8 mouse cellular contexts compared by ENCODE assay signal in the genomic region with DNA sequence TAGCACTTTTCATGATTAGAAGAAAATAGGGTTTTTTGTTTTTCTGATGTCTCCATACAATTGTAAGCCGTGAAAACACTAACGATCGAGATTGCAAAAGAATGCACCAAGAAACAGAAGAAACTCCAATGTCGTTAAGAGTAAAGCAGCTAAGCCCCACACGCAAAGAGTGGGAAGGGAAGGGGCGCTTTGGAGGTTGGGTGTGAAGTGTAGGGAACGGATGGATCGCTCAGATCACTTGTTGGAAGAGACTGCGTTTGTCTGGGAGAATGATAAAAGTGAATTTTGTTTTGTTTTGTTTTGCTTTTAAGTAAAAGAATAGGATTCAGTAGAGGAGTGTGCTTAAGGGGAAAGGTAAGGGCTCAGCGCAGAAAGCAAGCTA. TPM values are rescaled to one million over a fixed set of nuclear protein-coding genes. Genes with fewer than 3 reads are reported as not detected.
DNase-seq lines count a peak whose midpoint lies in the region; ATAC-seq and TF ChIP-seq lines count a peak whose summit lies in the region.
"Had no signal": no experiment of that assay in that cellular context is flagged by ENCODE, and none has a peak within 500 bp of the region (broad histone marks: within the 10 kb centered on the region; RNA-seq: fewer than 3 reads in every experiment).

No protein-coding gene starts in this region.

- no peaks in the 10 kb centered on the region; the same call in 1 of the 2 replicates for H3K4me1 ChIP-seq in lung, embryonic 14.5 days (ENCODE audit: insufficient read depth)
- H3K4me1 ChIP-seq in lung, adult 2 months (ENCODE audit: control insufficient read depth, insufficient read depth, low read length) = peaks cover 3% of the 10 kb centered on the region; the same call in 1 of the 2 replicates
- H3K4me1 ChIP-seq in forebrain, embryonic 11.5 days (replicated peaks; ENCODE audit: control insufficient read depth, insufficient read depth, low read length) = peaks cover 4% of the 10 kb centered on the region; the same call in 1 of the 2 replicates
- H3K4me1 ChIP-seq in limb, embryonic 11.5 days (ENCODE audit: control insufficient read depth, insufficient read depth, low read length) = 0 out of 2 replicates have a peak, but pooled peaks cover 3% of the 10 kb centered on the region
- H3K4me1 ChIP-seq in small intestine, adult 2 months (ENCODE audit: control insufficient read depth, insufficient read depth, insufficient read length, low read length) = peaks cover 8% of the 10 kb centered on the region

- H3K27ac ChIP-seq in lung, embryonic 14.5 days (ENCODE audit: low read depth) = no peak overlapping the region
- H3K27ac ChIP-seq in forebrain, embryonic 11.5 days (ENCODE audit: low read depth, low read length) = no peak overlapping the region
- H3K27ac ChIP-seq in limb, embryonic 11.5 days (replicated peaks; ENCODE audit: low read depth, low read length) = peak overlapping the region; percentile 91
- no peak overlapping the region for H3K27ac ChIP-seq in small intestine, adult 2 months (ENCODE audit: insufficient read depth, low read depth, low read length)

- DNase-seq in lung, embryonic 14.5 days = peak; percentile 14
- no peak for DNase-seq in lung, adult 2 months
- DNase-seq in forebrain, embryonic 11.5 days (ENCODE audit: low spot score) = no peak
- DNase-seq in limb, embryonic 11.5 days (ENCODE audit: low spot score) = no peak
- DNase-seq in ovary, adult 18-20 months (ENCODE audit: low spot score) = no peak
- DNase-seq in adrenal gland, postnatal 10 days = no peak

- H3K4me3 ChIP-seq in lung, embryonic 14.5 days (ENCODE audit: low read depth, low read length) = peak overlapping the region; percentile 60
- no peak overlapping the region for H3K4me3 ChIP-seq in lung, adult 2 months (replicated peaks; ENCODE audit: extremely low read depth, low read depth, low read length)
- H3K4me3 ChIP-seq in forebrain, embryonic 11.5 days (ENCODE audit: low read depth, low read length) = peak overlapping the region; percentile 52
- H3K4me3 ChIP-seq in limb, embryonic 11.5 days (ENCODE audit: low read depth, low read length) = peak overlapping the region; percentile 83
- peak overlapping the region; percentile 62 for H3K4me3 ChIP-seq in small intestine, adult 2 months (ENCODE audit: low read depth, low read length)

- peaks cover 23% of the 10 kb centered on the region for H3K27me3 ChIP-seq in lung, embryonic 14.5 days (ENCODE audit: insufficient read depth, low read length)
- peaks cover 16% of the 10 kb centered on the region for H3K27me3 ChIP-seq in forebrain, embryonic 11.5 days (ENCODE audit: control insufficient read depth, insufficient read depth, low read length)
- H3K27me3 ChIP-seq in limb, embryonic 11.5 days (ENCODE audit: control insufficient read depth, insufficient read depth, low read length) = no peaks in the 10 kb centered on the region
- peaks cover 27% of the 10 kb centered on the region for H3K27me3 ChIP-seq in small intestine, adult 2 months (ENCODE audit: control insufficient read depth, insufficient read depth, low read length)

- WGBS in lung, embryonic 14.5 days = 5% methylated on average over 10 of the region's 10 CpGs
- WGBS in lung, adult 2 months = 30% methylated on average over 10 of the region's 10 CpGs
- WGBS in forebrain, embryonic 11.5 days = 4% methylated on average over 10 of the region's 10 CpGs
- WGBS in limb, embryonic 11.5 days = under 1% methylated on average over 10 of the region's 10 CpGs
- 31% methylated on average over 10 of the region's 10 CpGs for WGBS in small intestine, adult 2 months

- H3K4me2 ChIP-seq in lung, embryonic 14.5 days = peak overlapping the region; percentile 100
- peak overlapping the region; percentile 98 for H3K4me2 ChIP-seq in forebrain, embryonic 11.5 days (ENCODE audit: low read depth, low read length, severe bottlenecking)
- peak overlapping the region; percentile 95 for H3K4me2 ChIP-seq in limb, embryonic 11.5 days (ENCODE audit: low read depth, severe bottlenecking)

- no peak overlapping the region; the same call in 1 of the 2 replicates for H3K9ac ChIP-seq in lung, embryonic 14.5 days
- H3K9ac ChIP-seq in forebrain, embryonic 11.5 days (ENCODE audit: low read length) = peak overlapping the region; percentile 63
- H3K9ac ChIP-seq in limb, embryonic 11.5 days (ENCODE audit: low read length) = peak overlapping the region; percentile 94

- ATAC-seq in lung, embryonic 14.5 days (ENCODE audit: insufficient read depth) = no peak
- no peak for ATAC-seq in forebrain, embryonic 11.5 days (replicated peaks; ENCODE audit: low FRiP score)
- ATAC-seq in limb, embryonic 11.5 days (ENCODE audit: insufficient number of reproducible peaks, low FRiP score, low TSS enrichment, low read depth) = no peak

- H3K9me3 ChIP-seq in lung, embryonic 14.5 days (ENCODE audit: low read depth, low read length) = no peaks in the 10 kb centered on the region; the same call in 1 of the 2 replicates
- H3K9me3 ChIP-seq in forebrain, embryonic 11.5 days (ENCODE audit: control insufficient read depth, low read length) = peaks cover 4% of the 10 kb centered on the region
- no peaks in the 10 kb centered on the region for H3K9me3 ChIP-seq in limb, embryonic 11.5 days (ENCODE audit: control insufficient read depth, low read length)

- H3K36me3 ChIP-seq in lung, embryonic 14.5 days (ENCODE audit: insufficient read depth) = no peaks in the 10 kb centered on the region
- no peaks in the 10 kb centered on the region for H3K36me3 ChIP-seq in forebrain, embryonic 11.5 days (ENCODE audit: control insufficient read depth, insufficient read depth, low read length)
- H3K36me3 ChIP-seq in limb, embryonic 11.5 days (ENCODE audit: control insufficient read depth, insufficient read depth, low read length) = no peaks in the 10 kb centered on the region
- H3K36me3 ChIP-seq in small intestine, adult 2 months (ENCODE audit: control insufficient read depth, insufficient read depth, low read length) = no peaks in the 10 kb centered on the region

- TF ChIP-seq POLR2A in lung, adult 2 months (IDR thresholded peaks at IDR 0.05; ENCODE audit: borderline replicate concordance, extremely low read depth, low read depth, low read length) = no peak
- no peak for TF ChIP-seq POLR2A in small intestine, adult 2 months (IDR thresholded peaks at IDR 0.05; ENCODE audit: low read depth, low read length)

- no peak for TF ChIP-seq CTCF in lung, embryonic 14.5 days (IDR thresholded peaks at IDR 0.05; ENCODE audit: low read depth)
- TF ChIP-seq CTCF in lung, adult 2 months (IDR thresholded peaks at IDR 0.05; ENCODE audit: insufficient read depth, low read length) = no peak
- no peak for TF ChIP-seq CTCF in small intestine, adult 2 months (IDR thresholded peaks at IDR 0.05; ENCODE audit: extremely low read depth, insufficient read length, insufficient replicate concordance, low read depth, low read length)

RNA-seq across cellular contexts. Expression of gene Frzb, which starts 1.5 kb away (rescaled TPM):
- 0.65 and 0.88 TPM in 2 replicates for polyA plus RNA-seq in lung, embryonic 14.5 days (2014; fragmentation: Nextera tagmentation; extraction: Ambion mirVana)
- polyA plus RNA-seq in lung, adult 2 months (2012; rRNA removed) = 0.19 and 0.51 TPM in 2 replicates
- polyA plus RNA-seq in forebrain, embryonic 11.5 days (2014; fragmentation: Nextera tagmentation; extraction: Ambion mirVana) = 17.0 and 19.5 TPM in 2 replicates
- 118 and 120 TPM in 2 replicates for polyA plus RNA-seq in limb, embryonic 11.5 days (2014; fragmentation: Nextera tagmentation; extraction: Ambion mirVana)
- polyA plus RNA-seq in small intestine, adult 2 months (2012; rRNA removed) = 0.86 and 0.93 TPM in 2 replicates
- total RNA-seq in adrenal gland, postnatal 10 days (2021) = 10 to 100 TPM; 56.8 to 63.0 TPM
- total RNA-seq: hematopoietic stem cell, adult 5-6 weeks had no signal
